Mouse (Mus musculus): Measurements from ENCODE around the gene Cmya5. TPM values are rescaled to one million over a fixed set of nuclear protein-coding genes. Genes with fewer than 3 reads are reported as not detected.

Cmya5 gene
- polyA plus RNA-seq, 1 experiment from 2014 or later = 0.30 TPM

DNA sequence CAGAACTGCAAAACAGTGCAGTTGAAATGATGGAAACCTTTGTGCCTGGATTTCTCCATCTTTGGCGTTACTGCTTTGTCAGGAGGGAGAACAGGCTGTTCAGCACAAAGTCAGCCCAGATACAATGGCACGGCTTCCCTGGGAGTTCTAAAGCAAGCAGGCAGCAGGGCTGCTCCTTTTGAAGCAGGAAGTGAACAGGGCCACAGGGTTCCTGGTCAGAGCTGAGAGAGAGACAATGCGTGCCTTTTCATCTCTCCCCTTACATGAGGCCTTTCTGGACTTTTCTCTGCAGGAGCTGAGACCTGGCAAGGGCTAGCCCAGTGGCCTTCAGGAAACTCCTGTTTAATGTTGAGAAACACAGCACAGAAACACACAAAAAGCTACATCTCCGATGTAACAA is 108.3 kb downstream of the Cmya5 start:
- no peaks in the 10 kb centered on the region for H3K4me1 ChIP-seq (ENCODE audit: insufficient read depth, low read depth, low read length)
- no peak for DNase-seq (ENCODE audit: low spot score)
- no peak for ATAC-seq
- WGBS = 44% methylated on average over 4 of the region's 4 CpGs
- no peak overlapping the region for H3K4me2 ChIP-seq (replicated peaks; ENCODE audit: low read depth, low read length)
- H3K36me3 ChIP-seq (ENCODE audit: insufficient read depth, low read length) = no peaks in the 10 kb centered on the region
- H3K4me3 ChIP-seq (ENCODE audit: low read depth, low read length) = no peak overlapping the region
- TF ChIP-seq EP300 (IDR thresholded peaks at IDR 0.05) (no peak), CTCF (IDR thresholded peaks at IDR 0.05) (no peak)
- no peaks in the 10 kb centered on the region for H3K27me3 ChIP-seq (replicated peaks; ENCODE audit: insufficient read depth, low read length)
- H3K9me3 ChIP-seq (ENCODE audit: low read length) = no peaks in the 10 kb centered on the region
- H3K9ac ChIP-seq (replicated peaks; ENCODE audit: low read depth) = no peak overlapping the region
- no peak overlapping the region for H3K27ac ChIP-seq (ENCODE audit: low read length)

DNA sequence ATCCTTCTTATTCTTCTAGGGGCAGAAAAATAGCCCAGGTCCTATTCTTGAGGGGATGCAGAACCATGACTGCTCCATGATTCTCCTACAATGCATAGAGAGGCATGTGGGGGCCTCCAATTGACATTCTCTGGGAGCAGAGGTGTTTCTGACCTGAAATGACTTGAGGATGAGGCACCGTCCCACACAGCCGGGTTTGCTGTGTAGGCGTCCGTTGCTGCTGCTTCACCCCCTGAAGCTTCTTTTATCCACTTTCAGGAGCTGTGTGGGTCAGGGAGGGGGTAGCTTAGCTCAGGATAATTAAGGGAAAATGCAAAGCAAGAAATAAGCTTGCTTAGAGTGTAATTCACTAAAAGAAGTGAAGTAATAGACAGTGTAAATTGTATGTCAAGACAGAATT is 115.2 kb downstream of the Cmya5 start:
- Histone ChIP-seq H3K4me3 (ENCODE audit: low read depth, low read length) (no peak overlapping the region), H3K27me3 (replicated peaks; ENCODE audit: insufficient read depth, low read length) (no peaks in the 10 kb centered on the region), H3K36me3 (ENCODE audit: insufficient read depth, low read length) (no peaks in the 10 kb centered on the region), H3K4me1 (ENCODE audit: insufficient read depth, low read depth, low read length) (no peaks in the 10 kb centered on the region), H3K9ac (replicated peaks; ENCODE audit: low read depth) (no peak overlapping the region), H3K27ac (ENCODE audit: low read length) (no peak overlapping the region), H3K4me2 (replicated peaks; ENCODE audit: low read depth, low read length) (no peak overlapping the region), H3K9me3 (ENCODE audit: low read length) (no peaks in the 10 kb centered on the region)
- WGBS = 77% methylated on average over 4 of the region's 4 CpGs
- ATAC-seq (no peak), DNase-seq (ENCODE audit: low spot score) (no peak)
- TF ChIP-seq EP300 (IDR thresholded peaks at IDR 0.05) = no peak
- TF ChIP-seq CTCF (IDR thresholded peaks at IDR 0.05) = no peak

DNA sequence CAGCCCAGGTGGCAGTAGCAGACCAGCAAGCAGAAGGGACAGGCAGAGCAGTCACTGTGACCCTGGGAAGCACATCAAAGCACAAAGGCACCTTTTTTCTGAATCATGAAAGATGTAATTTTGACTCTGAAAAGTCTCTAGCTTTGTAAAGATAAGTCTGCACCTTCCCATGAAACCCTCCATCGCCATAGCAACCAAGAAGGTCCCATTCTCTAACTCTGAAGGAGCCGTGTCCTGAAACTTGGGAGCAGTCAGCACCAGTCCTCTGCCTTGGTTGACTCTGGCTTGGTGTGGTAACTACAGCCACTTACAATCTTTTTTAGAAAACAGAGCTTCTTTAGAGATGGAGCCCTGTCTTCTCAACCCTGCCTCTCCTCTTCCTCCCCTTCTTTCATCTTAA is 119.7 kb downstream of the Cmya5 start:
- no peak overlapping the region for H3K9ac ChIP-seq (replicated peaks; ENCODE audit: low read depth)
- H3K9me3 ChIP-seq (ENCODE audit: low read length) = no peaks in the 10 kb centered on the region
- TF ChIP-seq EP300 (IDR thresholded peaks at IDR 0.05) (no peak), CTCF (IDR thresholded peaks at IDR 0.05) (no peak)
- H3K36me3 ChIP-seq (ENCODE audit: insufficient read depth, low read length) = no peaks in the 10 kb centered on the region
- H3K27me3 ChIP-seq (replicated peaks; ENCODE audit: insufficient read depth, low read length) = no peaks in the 10 kb centered on the region
- no peak overlapping the region for H3K27ac ChIP-seq (ENCODE audit: low read length)
- DNase-seq (ENCODE audit: low spot score) (no peak), ATAC-seq (no peak)
- WGBS = 38% methylated on average over 2 of the region's 2 CpGs
- no peak overlapping the region for H3K4me2 ChIP-seq (replicated peaks; ENCODE audit: low read depth, low read length)
- no peak overlapping the region for H3K4me3 ChIP-seq (ENCODE audit: low read depth, low read length)
- H3K4me1 ChIP-seq (ENCODE audit: insufficient read depth, low read depth, low read length) = no peaks in the 10 kb centered on the region

DNA sequence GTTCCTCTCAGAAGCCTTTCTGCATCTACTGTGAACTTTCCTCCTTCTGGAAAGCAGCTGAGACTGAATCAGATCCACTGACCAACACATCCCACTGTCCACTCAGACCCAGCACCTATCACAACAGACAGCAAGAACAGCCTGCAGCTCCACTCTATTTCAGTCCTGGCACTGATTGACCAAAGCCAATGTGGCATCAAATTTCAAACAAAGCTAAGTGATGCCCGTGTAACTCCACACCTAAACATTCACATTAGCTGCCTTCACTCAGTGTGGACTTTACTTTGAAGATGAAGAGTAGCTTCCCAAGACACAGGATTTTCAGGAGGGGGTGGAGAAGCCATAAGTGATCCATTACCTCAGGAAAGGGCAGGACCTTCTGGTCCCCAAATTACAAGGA is 122.4 kb downstream of the Cmya5 start:
- DNase-seq (ENCODE audit: low spot score) = no peak
- Histone ChIP-seq H3K27me3 (replicated peaks; ENCODE audit: insufficient read depth, low read length) (no peaks in the 10 kb centered on the region), H3K27ac (ENCODE audit: low read length) (no peak overlapping the region), H3K9me3 (ENCODE audit: low read length) (no peaks in the 10 kb centered on the region), H3K9ac (replicated peaks; ENCODE audit: low read depth) (no peak overlapping the region), H3K36me3 (ENCODE audit: insufficient read depth, low read length) (no peaks in the 10 kb centered on the region), H3K4me2 (replicated peaks; ENCODE audit: low read depth, low read length) (no peak overlapping the region), H3K4me1 (ENCODE audit: insufficient read depth, low read depth, low read length) (no peaks in the 10 kb centered on the region), H3K4me3 (ENCODE audit: low read depth, low read length) (no peak overlapping the region)
- no peak for TF ChIP-seq CTCF (IDR thresholded peaks at IDR 0.05)
- no peak for TF ChIP-seq EP300 (IDR thresholded peaks at IDR 0.05)
- WGBS = 6% methylated on average over 1 of the region's 1 CpGs
- ATAC-seq = no peak

DNA sequence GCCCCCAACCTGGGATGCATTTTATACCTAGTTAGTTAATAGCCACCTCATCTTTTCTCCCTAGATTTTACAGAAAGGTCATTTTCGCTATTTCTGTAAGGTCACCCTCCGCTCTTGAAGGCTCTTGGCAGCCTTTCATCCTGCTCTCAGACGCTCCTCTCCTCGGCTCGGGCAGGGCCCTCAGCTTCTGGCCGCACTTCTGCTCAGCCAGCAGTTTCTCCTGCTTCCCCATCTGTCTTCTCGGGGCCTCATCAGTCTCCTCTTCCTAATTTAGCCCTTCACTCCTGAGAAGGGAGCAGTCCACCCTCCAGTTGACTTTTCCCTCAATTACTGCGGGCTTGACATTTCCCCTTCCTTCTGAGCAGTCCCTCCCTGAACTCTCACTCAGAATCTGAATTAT is 131.6 kb downstream of the Cmya5 start:
- TF ChIP-seq EP300 (IDR thresholded peaks at IDR 0.05) (no peak), CTCF (IDR thresholded peaks at IDR 0.05) (no peak)
- Histone ChIP-seq H3K4me2 (replicated peaks; ENCODE audit: low read depth, low read length) (no peak overlapping the region), H3K27ac (ENCODE audit: low read length) (no peak overlapping the region), H3K4me1 (ENCODE audit: insufficient read depth, low read depth, low read length) (no peaks in the 10 kb centered on the region), H3K36me3 (ENCODE audit: insufficient read depth, low read length) (no peaks in the 10 kb centered on the region), H3K9me3 (ENCODE audit: low read length) (no peaks in the 10 kb centered on the region; the same call in 1 of the 2 replicates), H3K4me3 (ENCODE audit: low read depth, low read length) (no peak overlapping the region), H3K9ac (replicated peaks; ENCODE audit: low read depth) (no peak overlapping the region), H3K27me3 (replicated peaks; ENCODE audit: insufficient read depth, low read length) (no peaks in the 10 kb centered on the region)
- WGBS = 37% methylated on average over 8 of the region's 8 CpGs
- DNase-seq (ENCODE audit: low spot score) = no peak
- ATAC-seq = no peak

DNA sequence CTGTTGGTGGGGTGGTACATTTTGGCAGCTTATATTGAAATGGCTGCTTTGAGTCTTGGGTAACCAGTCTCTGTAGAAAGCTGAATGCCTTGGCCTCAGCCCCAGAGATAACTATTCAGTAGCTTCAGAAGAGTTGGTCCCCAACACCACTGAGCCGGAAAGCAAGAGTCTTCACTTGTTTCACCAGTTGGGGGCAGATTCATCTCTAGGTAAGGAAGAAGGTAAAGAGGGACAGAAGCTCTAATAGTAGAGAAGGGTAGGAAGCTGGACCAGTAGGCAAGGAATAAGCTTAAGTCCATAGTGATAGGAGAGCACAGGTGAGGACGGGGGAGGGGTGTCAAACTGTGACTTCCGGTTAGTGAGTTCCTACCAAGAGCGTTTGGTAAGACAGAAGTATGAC is 133.2 kb downstream of the Cmya5 start:
- H3K27ac ChIP-seq (ENCODE audit: low read length) = no peak overlapping the region
- no peak overlapping the region for H3K9ac ChIP-seq (replicated peaks; ENCODE audit: low read depth)
- DNase-seq (ENCODE audit: low spot score) (no peak), ATAC-seq (no peak)
- H3K36me3 ChIP-seq (ENCODE audit: insufficient read depth, low read length) = no peaks in the 10 kb centered on the region
- no peak for TF ChIP-seq EP300 (IDR thresholded peaks at IDR 0.05)
- TF ChIP-seq CTCF (IDR thresholded peaks at IDR 0.05) = no peak
- H3K9me3 ChIP-seq (ENCODE audit: low read length) = no peaks in the 10 kb centered on the region; the same call in 1 of the 2 replicates
- no peaks in the 10 kb centered on the region for H3K4me1 ChIP-seq (ENCODE audit: insufficient read depth, low read depth, low read length)
- WGBS = 75% methylated on average over 4 of the region's 4 CpGs
- H3K4me2 ChIP-seq (replicated peaks; ENCODE audit: low read depth, low read length) = no peak overlapping the region
- H3K4me3 ChIP-seq (ENCODE audit: low read depth, low read length) = no peak overlapping the region
- no peaks in the 10 kb centered on the region for H3K27me3 ChIP-seq (replicated peaks; ENCODE audit: insufficient read depth, low read length)

DNA sequence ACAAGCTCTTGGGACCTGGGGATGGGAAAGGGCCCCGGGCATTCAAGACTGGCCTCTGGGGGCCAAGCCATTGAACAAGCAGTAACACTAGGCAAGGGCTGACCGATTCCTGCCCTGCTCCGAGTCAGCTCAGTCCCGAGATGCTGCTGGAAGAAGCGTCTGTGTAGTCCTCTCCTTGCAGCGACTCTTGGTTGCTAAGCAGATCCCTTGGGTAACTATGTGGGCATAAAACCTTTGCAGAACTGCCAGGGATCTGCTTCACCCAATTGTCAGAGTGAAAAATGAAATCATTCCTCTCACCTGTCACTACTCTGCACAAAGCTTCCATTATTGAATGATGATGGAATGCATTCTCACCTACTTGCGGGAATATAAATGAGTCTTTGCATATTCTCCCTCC is 134.0 kb downstream of the Cmya5 start:
- Histone ChIP-seq H3K27me3 (replicated peaks; ENCODE audit: insufficient read depth, low read length) (no peaks in the 10 kb centered on the region), H3K9ac (replicated peaks; ENCODE audit: low read depth) (no peak overlapping the region), H3K9me3 (ENCODE audit: low read length) (no peaks in the 10 kb centered on the region; the same call in 1 of the 2 replicates), H3K27ac (ENCODE audit: low read length) (no peak overlapping the region), H3K4me1 (ENCODE audit: insufficient read depth, low read depth, low read length) (no peaks in the 10 kb centered on the region), H3K4me2 (replicated peaks; ENCODE audit: low read depth, low read length) (no peak overlapping the region), H3K36me3 (ENCODE audit: insufficient read depth, low read length) (no peaks in the 10 kb centered on the region), H3K4me3 (ENCODE audit: low read depth, low read length) (no peak overlapping the region)
- ATAC-seq = no peak
- 81% methylated on average over 7 of the region's 7 CpGs for WGBS
- no peak for DNase-seq (ENCODE audit: low spot score)
- no peak for TF ChIP-seq EP300 (IDR thresholded peaks at IDR 0.05)
- TF ChIP-seq CTCF (IDR thresholded peaks at IDR 0.05) = no peak
